Mouse (Mus musculus) bone marrow, adult 2 months (tissue): ENCODE data around the gene Ncstn. TPM values are rescaled to one million over a fixed set of nuclear protein-coding genes. Genes with fewer than 3 reads are reported as not detected.

ENCODE experiments used
- H3K27ac ChIP-seq: fragments of 200-500 bp; 2 replicates; pipeline ENCODE4 v1.5.1; 2012; ENCODE audit warnings: low read depth, mild to moderate bottlenecking, control low read depth, inconsistent platforms, low read length; ENCODE audit not compliant: control insufficient read depth, poor library complexity, insufficient read depth
- H3K4me1 ChIP-seq: fragments of 200-500 bp; 2 replicates; pipeline ENCODE4 v1.6.1; 2011; ENCODE audit warnings: low read length; ENCODE audit not compliant: control insufficient read depth, insufficient read depth
- H3K4me3 ChIP-seq: fragments of 200-500 bp; replicated peaks from 2 replicates; pipeline ENCODE3; 2011; ENCODE audit warnings: mild to moderate bottlenecking, low read depth, low read length, control low read depth; ENCODE audit not compliant: control insufficient read depth
- CTCF ChIP-seq: fragments of 200-500 bp; IDR thresholded peaks from 2 replicates; pipeline ENCODE4 v1.5.1; 2011; ENCODE audit warnings: low read length, control low read depth; ENCODE audit not compliant: control insufficient read depth, insufficient read depth
- POLR2A ChIP-seq: fragments of 200-500 bp; IDR thresholded peaks from 2 replicates; pipeline ENCODE4 v1.6.1; 2011; ENCODE audit warnings: low read depth, mild to moderate bottlenecking, control low read depth, low read length, borderline replicate concordance; ENCODE audit not compliant: control insufficient read depth
- WGBS: fragments of 180-500 bp; shearing (Covaris S2); methylation state at CpG from one replicate; pipeline ENCODE4 v1.1.7; 2018; 5-methylcytosine and 5-hydroxymethylcytosine counted together
- polyA plus RNA-seq: library from polyadenylated mRNA; stranded (reverse); fragments of >200 nt; gene quantifications from 2 replicates; pipeline ENCODE4 v1.2.4, GENCODE M21; 2011; ENCODE audit warnings: low replicate concordance; ENCODE audit not compliant: missing spikeins, insufficient read depth, insufficient read length

Gene Ncstn
- polyA plus RNA-seq, result 15.7 and 47.9 TPM in 2 replicates

GRCm38 (mm10) chr1:172082101-172082898 is at the start of gene Ncstn, which contains the start of gene Copa:
Gene Ncstn, minus strand, starts transcription at chr1:172082795.
Gene Copa, plus strand, starts transcription at chr1:172082529.
- H3K4me3 ChIP-seq, result peak within 1 kb of the TSS; percentile 94
- TF ChIP-seq CTCF (no peak), POLR2A (peak; percentile 62; the same call in 1 of the 2 replicates)
- peak within 1 kb of the TSS; percentile 45 for H3K27ac ChIP-seq
- WGBS, result under 1% methylated on average over 40 of the region's 40 CpGs
- peaks cover 3% of the 10 kb centered on the region; the same call in 1 of the 2 replicates for H3K4me1 ChIP-seq

GRCm38 (mm10) chr1:172132319-172132718 is 49.7 kb upstream of the Ncstn start:
- Histone ChIP-seq H3K4me1 (no peaks in the 10 kb centered on the region; the same call in 1 of the 2 replicates), H3K27ac (no peak overlapping the region), H3K4me3 (no peak overlapping the region)
- WGBS, result 88% methylated on average over 7 of the region's 7 CpGs
- no peak for TF ChIP-seq POLR2A
- TF ChIP-seq CTCF, result no peak

GRCm38 (mm10) chr1:172129780-172130179 is 47.2 kb upstream of the Ncstn start:
- no peak for TF ChIP-seq CTCF
- no peak for TF ChIP-seq POLR2A
- no peaks in the 10 kb centered on the region; the same call in 1 of the 2 replicates for H3K4me1 ChIP-seq
- H3K4me3 ChIP-seq, result no peak overlapping the region
- no peak overlapping the region for H3K27ac ChIP-seq
- WGBS, result 92% methylated on average over 5 of the region's 5 CpGs

DNA sequence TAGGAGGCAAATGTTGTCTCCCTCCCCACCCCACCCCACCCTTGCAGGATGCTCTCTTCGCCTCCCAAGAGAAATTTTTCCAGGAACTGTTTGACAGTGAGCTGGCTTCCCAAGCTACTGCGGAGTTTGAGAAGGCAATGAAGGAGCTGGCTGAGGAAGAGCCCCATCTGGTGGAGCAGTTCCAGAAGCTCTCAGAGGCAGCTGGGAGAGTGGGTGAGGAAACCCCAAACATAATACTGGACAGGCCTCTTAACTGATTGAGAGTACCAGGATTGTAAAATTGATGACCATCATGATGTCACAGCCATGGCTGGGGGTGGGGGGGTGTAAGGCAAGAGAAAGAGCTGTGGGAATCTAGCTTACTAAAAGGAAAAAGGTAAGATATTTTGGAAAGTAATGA is 46.5 kb upstream of the Ncstn start:
- TF ChIP-seq CTCF, result peak; percentile 28; the same call in 1 of the 2 replicates
- TF ChIP-seq POLR2A, result no peak

GRCm38 (mm10) chr1:172128563-172128962 is 46.0 kb upstream of the Ncstn start:
- no peak overlapping the region for H3K4me3 ChIP-seq
- no peaks in the 10 kb centered on the region; the same call in 1 of the 2 replicates for H3K4me1 ChIP-seq
- TF ChIP-seq CTCF (no peak), POLR2A (no peak)
- H3K27ac ChIP-seq, result no peak overlapping the region
- 88% methylated on average over 15 of the region's 15 CpGs for WGBS

More for the DNA sequence above, 46.5 kb upstream of the Ncstn start:
- no peak overlapping the region for H3K4me3 ChIP-seq
- no peaks in the 10 kb centered on the region; the same call in 1 of the 2 replicates for H3K4me1 ChIP-seq
- WGBS, result 82% methylated on average over 2 of the region's 2 CpGs
- no peak overlapping the region for H3K27ac ChIP-seq

DNA sequence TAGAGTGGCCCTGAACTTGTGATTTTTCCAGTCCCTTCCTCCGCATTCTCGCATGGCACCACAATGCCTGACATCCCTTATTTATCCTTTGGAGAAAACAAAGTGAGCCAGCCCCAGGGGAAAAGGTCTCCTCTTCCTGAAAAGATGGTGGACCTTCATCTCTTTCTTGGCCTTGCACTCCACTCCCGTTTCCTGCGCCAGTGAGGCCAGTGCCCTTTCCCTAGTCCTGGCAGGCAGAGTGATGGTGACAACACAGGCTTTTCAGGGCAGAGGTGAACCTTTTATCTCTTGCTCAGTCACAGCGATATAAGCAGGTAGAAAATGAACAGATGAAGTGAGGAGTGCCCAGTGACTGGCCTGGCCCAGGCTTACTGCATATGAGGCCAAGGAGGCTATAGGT is 44.9 kb upstream of the Ncstn start:
- Histone ChIP-seq H3K4me3 (peak overlapping the region; percentile 26), H3K4me1 (no peaks in the 10 kb centered on the region; the same call in 1 of the 2 replicates), H3K27ac (no peak overlapping the region)
- 59% methylated on average over 5 of the region's 5 CpGs for WGBS
- TF ChIP-seq CTCF (no peak), POLR2A (no peak)

DNA sequence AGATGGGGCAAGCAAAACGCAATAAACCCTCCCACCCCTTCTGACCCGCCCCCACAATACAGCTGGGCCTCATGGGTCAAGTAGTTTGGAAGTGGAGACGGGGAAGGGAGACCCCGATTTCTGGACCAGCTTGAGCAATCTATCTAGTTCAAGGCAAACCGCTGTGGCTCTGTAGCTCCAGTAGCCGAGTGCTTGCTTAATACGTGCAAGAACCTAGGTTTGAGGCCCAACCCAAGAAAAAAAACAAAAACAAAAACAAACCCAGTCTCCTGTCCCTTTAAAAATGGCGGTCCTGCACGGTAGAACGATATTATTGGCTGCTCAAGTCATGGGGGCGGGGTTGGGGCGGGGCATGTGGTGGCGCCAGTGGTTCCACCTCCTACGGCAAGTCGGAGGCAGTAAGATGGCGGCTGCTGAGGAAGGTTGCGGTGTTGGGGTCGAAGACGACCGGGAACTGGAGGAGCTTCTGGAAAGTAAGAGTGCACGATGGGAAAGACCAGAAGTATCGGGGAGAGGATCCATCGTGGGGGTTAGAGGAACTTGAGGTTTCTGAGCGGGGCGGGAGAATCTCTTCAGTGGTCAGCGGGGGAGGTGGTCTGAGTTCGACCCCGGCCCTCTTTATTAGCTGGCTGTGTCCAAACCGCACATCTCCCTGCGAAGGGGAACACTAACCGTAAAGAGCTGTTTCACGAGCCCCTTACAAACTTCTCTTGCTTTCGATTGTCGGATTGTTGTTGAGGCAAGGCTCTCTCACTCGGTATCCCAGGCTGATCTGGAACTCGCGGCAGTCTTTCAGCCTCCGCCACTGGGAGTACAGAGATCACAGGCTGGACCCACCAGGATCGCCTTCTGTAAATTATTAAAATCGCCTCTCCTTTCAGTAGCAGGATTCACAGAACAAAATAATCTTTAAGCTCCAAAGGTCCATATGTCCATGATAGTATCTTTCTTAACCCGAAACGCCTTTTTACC is 44.1 kb upstream of the Ncstn start, which contains the start of gene Pex19:
TSS of gene Pex19 (plus strand) at position 380 of the 972 bp plus-strand sequence.
- Histone ChIP-seq H3K27ac (peak within 1 kb of the TSS; percentile 25; the same call in 1 of the 2 replicates), H3K4me3 (peak within 1 kb of the TSS; percentile 81), H3K4me1 (no peaks in the 10 kb centered on the region; the same call in 1 of the 2 replicates)
- WGBS, result under 1% methylated on average over 42 of the region's 42 CpGs
- TF ChIP-seq CTCF, result no peak
- 0 out of 2 replicates have a peak, but pooled peaks have one; percentile 21 for TF ChIP-seq POLR2A

DNA sequence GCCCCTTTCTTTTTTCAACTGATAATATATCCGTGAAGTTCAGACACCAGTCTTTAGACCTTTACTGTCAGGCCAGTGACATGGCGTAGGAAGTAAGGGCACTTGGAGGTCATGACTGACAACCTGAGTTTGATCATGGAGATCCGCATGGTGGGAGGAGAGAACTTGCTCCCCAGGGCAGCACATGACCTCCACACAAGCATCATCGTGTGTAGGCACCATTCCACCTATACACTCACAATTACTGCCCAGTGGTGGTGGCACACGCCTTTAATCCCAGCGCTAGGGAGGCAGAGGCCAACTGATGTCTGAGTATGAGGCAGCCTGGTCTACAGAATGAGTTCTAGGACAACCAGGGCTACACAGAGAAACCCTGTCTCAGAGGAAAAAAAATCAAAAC is 42.0 kb upstream of the Ncstn start:
- Histone ChIP-seq H3K4me3 (no peak overlapping the region), H3K27ac (no peak overlapping the region), H3K4me1 (no peaks in the 10 kb centered on the region; the same call in 1 of the 2 replicates)
- WGBS, result 83% methylated on average over 6 of the region's 6 CpGs
- TF ChIP-seq POLR2A (no peak), CTCF (no peak)
